In the genomic region with DNA sequence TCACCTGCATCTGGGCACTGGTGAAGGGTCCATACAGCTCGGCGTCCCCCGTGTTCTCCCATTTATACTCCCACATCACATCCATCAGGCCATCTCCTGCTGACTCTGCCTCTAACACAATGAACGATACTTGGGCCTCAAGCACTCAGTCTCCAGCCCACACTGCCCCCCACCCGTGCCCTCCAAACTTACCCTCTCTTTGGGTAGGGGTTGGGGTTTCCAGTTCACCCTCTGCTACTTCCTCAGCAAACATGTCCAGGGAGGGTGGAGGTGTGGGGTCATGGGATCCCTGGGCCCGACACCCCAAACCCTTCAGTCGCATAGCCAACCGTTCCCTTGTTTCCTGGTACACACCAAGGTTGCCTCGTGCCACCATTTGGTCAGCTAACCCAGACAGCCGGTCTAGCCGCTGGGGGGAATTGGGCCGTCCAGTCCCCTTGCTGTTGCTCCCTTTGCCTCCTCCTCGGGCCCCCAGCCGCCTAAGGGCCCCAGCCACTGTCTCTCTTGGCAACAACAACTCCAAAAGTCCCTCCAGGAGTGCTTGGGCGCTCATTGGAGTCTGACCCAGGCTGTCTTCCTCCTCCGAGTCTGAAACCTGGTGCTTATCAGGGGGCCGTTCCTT, we compare ENCODE assay signal across 7 mouse cellular contexts. TPM values are rescaled to one million over a fixed set of nuclear protein-coding genes. Genes with fewer than 3 reads are reported as not detected.
A peak's percentile ranks its signal among the peaks of the same experiment; 100 is the strongest.
DNase-seq lines count a peak whose midpoint lies in the region; ATAC-seq and TF ChIP-seq lines count a peak whose summit lies in the region.

No protein-coding gene starts in this region.

- peak overlapping the region; percentile 86 for H3K4me2 ChIP-seq in intestine, embryonic 15.5 days (replicated peaks)
- H3K4me2 ChIP-seq in midbrain, postnatal 0 days (ENCODE audit: low read depth, low read length, poor library complexity, severe bottlenecking), result peak overlapping the region; percentile 75

- H3K4me3 ChIP-seq in layer of hippocampus, adult 2 months, result peak overlapping the region; percentile 74; the same call in 1 of the 2 replicates
- H3K4me3 ChIP-seq in embryonic fibroblast, embryonic 13.5 days (ENCODE audit: insufficient read depth, low read length), result peak overlapping the region; percentile 86
- peak overlapping the region; percentile 82 for H3K4me3 ChIP-seq in intestine, embryonic 15.5 days (replicated peaks)
- no peak overlapping the region for H3K4me3 ChIP-seq in midbrain, postnatal 0 days (ENCODE audit: low read depth, low read length)

- TF ChIP-seq CTCF in layer of hippocampus, adult 2 months (conservative IDR thresholded peaks at IDR 0.05), result no peak
- TF ChIP-seq CTCF in embryonic fibroblast, embryonic 13.5 days (IDR thresholded peaks at IDR 0.05; ENCODE audit: borderline replicate concordance, insufficient read depth, low read length), result no peak
- TF ChIP-seq CTCF in midbrain, postnatal 0 days (IDR thresholded peaks at IDR 0.05), result no peak

- no peak for DNase-seq in layer of hippocampus, adult 2 months (ENCODE audit: low spot score in 2 of 2)
- DNase-seq in layer of hippocampus, postnatal 10 days (ENCODE audit: low spot score in 2 of 2), result no peak
- no peak for DNase-seq in midbrain, postnatal 0 days (ENCODE audit: low spot score)
- DNase-seq in spleen, adult 18-20 months, result no peak
- DNase-seq in adrenal gland, postnatal 10 days, result no peak

- H3K4me1 ChIP-seq in embryonic fibroblast, embryonic 13.5 days (ENCODE audit: control insufficient read depth, insufficient read depth, low read length), result no peaks in the 10 kb centered on the region
- peaks cover 20% of the 10 kb centered on the region for H3K4me1 ChIP-seq in intestine, embryonic 15.5 days (replicated peaks)
- peaks cover 7% of the 10 kb centered on the region for H3K4me1 ChIP-seq in midbrain, postnatal 0 days (ENCODE audit: insufficient read depth, low read length)

- no peaks in the 10 kb centered on the region for H3K27me3 ChIP-seq in intestine, embryonic 15.5 days (replicated peaks)
- H3K27me3 ChIP-seq in midbrain, postnatal 0 days (ENCODE audit: insufficient read depth, low read length), result no peaks in the 10 kb centered on the region

- no peak for TF ChIP-seq POLR2A in embryonic fibroblast, embryonic 13.5 days (IDR thresholded peaks at IDR 0.05; ENCODE audit: low read depth, low read length)

- H3K36me3 ChIP-seq in intestine, embryonic 15.5 days, result peaks cover 26% of the 10 kb centered on the region
- peaks cover 35% of the 10 kb centered on the region for H3K36me3 ChIP-seq in midbrain, postnatal 0 days (ENCODE audit: insufficient read depth, low read length)

- no peak overlapping the region for H3K9ac ChIP-seq in intestine, embryonic 15.5 days
- no peak overlapping the region for H3K9ac ChIP-seq in midbrain, postnatal 0 days (replicated peaks; ENCODE audit: low read length, poor library complexity, severe bottlenecking)

- 91% methylated on average over 17 of the region's 17 CpGs for WGBS in intestine, embryonic 15.5 days
- 95% methylated on average over 17 of the region's 17 CpGs for WGBS in midbrain, postnatal 0 days

- ATAC-seq in intestine, embryonic 15.5 days, result no peak
- no peak for ATAC-seq in midbrain, postnatal 0 days (ENCODE audit: low FRiP score)

- no peaks in the 10 kb centered on the region for H3K9me3 ChIP-seq in intestine, embryonic 15.5 days
- H3K9me3 ChIP-seq in midbrain, postnatal 0 days (ENCODE audit: low read length), result no peaks in the 10 kb centered on the region

- H3K27ac ChIP-seq in layer of hippocampus, adult 2 months, result no peak overlapping the region
- no peak overlapping the region for H3K27ac ChIP-seq in embryonic fibroblast, embryonic 13.5 days (ENCODE audit: insufficient read depth, low read length)
- no peak overlapping the region for H3K27ac ChIP-seq in intestine, embryonic 15.5 days
- no peak overlapping the region for H3K27ac ChIP-seq in midbrain, postnatal 0 days (ENCODE audit: low read depth, low read length)

RNA-seq across cellular contexts. Expression of gene Cd2bp2, which starts 1.7 kb away (rescaled TPM):
- total RNA-seq in layer of hippocampus, adult 2 months (2021), result 10 to 100 TPM; 88.4 to 97.0 TPM
- total RNA-seq in layer of hippocampus, postnatal 10 days (2021), result 10 to 100 TPM; 70.5 to 75.5 TPM
- 66.3 and 74.3 TPM in 2 replicates for polyA plus RNA-seq in embryonic fibroblast, embryonic 13.5 days (2011; ENCODE audit: insufficient read length, low read depth, missing spikeins)
- 43.4 and 46.7 TPM in 2 replicates for polyA plus RNA-seq in intestine, embryonic 15.5 days (2015; fragmentation: Nextera tagmentation; extraction: Ambion mirVana)
- total RNA-seq in midbrain, postnatal 0 days (2014; rRNA removed), result 85.7 and 103 TPM in 2 replicates
- polyA plus RNA-seq in midbrain, postnatal 0 days (2015; fragmentation: Nextera tagmentation; extraction: Ambion mirVana), result 62.6 and 64.8 TPM in 2 replicates
- total RNA-seq in adrenal gland, postnatal 10 days (2021), result 10 to 100 TPM; 50.9 to 54.9 TPM

RNA-seq across cellular contexts. Expression of gene Tbc1d10b, which starts 14.1 kb away (rescaled TPM):
- 100 to 1,000 TPM; 102 to 120 TPM for total RNA-seq in layer of hippocampus, adult 2 months (2021)
- total RNA-seq in layer of hippocampus, postnatal 10 days (2021), result 10 to 100 TPM; 84.6 to 95.4 TPM
- 37.0 and 37.5 TPM in 2 replicates for polyA plus RNA-seq in embryonic fibroblast, embryonic 13.5 days (2011; ENCODE audit: insufficient read length, low read depth, missing spikeins)
- 23.2 and 23.6 TPM in 2 replicates for polyA plus RNA-seq in intestine, embryonic 15.5 days (2015; fragmentation: Nextera tagmentation; extraction: Ambion mirVana)
- total RNA-seq in midbrain, postnatal 0 days (2014; rRNA removed), result 70.2 and 72.3 TPM in 2 replicates
- 24.5 and 28.7 TPM in 2 replicates for polyA plus RNA-seq in midbrain, postnatal 0 days (2015; fragmentation: Nextera tagmentation; extraction: Ambion mirVana)
- total RNA-seq in adrenal gland, postnatal 10 days (2021), result 10 to 100 TPM; 39.0 to 40.5 TPM

RNA-seq across cellular contexts. Expression of gene Mylpf, which starts 14.6 kb away (rescaled TPM):
- 1 to 10 TPM; 1.3 to 1.9 TPM for total RNA-seq in layer of hippocampus, adult 2 months (2021)
- total RNA-seq in layer of hippocampus, postnatal 10 days (2021), result 1 to 10 TPM; 1.3 to 3.3 TPM
- polyA plus RNA-seq in embryonic fibroblast, embryonic 13.5 days (2011; ENCODE audit: insufficient read length, low read depth, missing spikeins), result 1.4 and 1.7 TPM in 2 replicates
- 15.4 and 21.1 TPM in 2 replicates for polyA plus RNA-seq in intestine, embryonic 15.5 days (2015; fragmentation: Nextera tagmentation; extraction: Ambion mirVana)
- total RNA-seq in midbrain, postnatal 0 days (2014; rRNA removed), result 0.90 and 1.4 TPM in 2 replicates
- polyA plus RNA-seq in midbrain, postnatal 0 days (2015; fragmentation: Nextera tagmentation; extraction: Ambion mirVana), result 1.5 and 2.2 TPM in 2 replicates
- 1,000 to 10,000 TPM in 1 of 2 experiments, 100 to 1,000 TPM in 1; 678 to 2,339 TPM for total RNA-seq in adrenal gland, postnatal 10 days (2021)

RNA-seq across cellular contexts. Expression of gene Zfp553, which starts 38.7 kb away (rescaled TPM):
- 10 to 100 TPM; 18.6 to 21.7 TPM for total RNA-seq in layer of hippocampus, adult 2 months (2021)
- 10 to 100 TPM; 19.3 to 19.6 TPM for total RNA-seq in layer of hippocampus, postnatal 10 days (2021)
- polyA plus RNA-seq in embryonic fibroblast, embryonic 13.5 days (2011; ENCODE audit: insufficient read length, low read depth, missing spikeins), result 11.0 and 12.4 TPM in 2 replicates
- polyA plus RNA-seq in intestine, embryonic 15.5 days (2015; fragmentation: Nextera tagmentation; extraction: Ambion mirVana), result 24.7 and 27.5 TPM in 2 replicates
- total RNA-seq in midbrain, postnatal 0 days (2014; rRNA removed), result 37.4 and 39.6 TPM in 2 replicates
- 32.3 TPM in 2 replicates for polyA plus RNA-seq in midbrain, postnatal 0 days (2015; fragmentation: Nextera tagmentation; extraction: Ambion mirVana)
- 10 to 100 TPM in 1 of 2 experiments, 1 to 10 TPM in 1; 9.2 to 13.4 TPM for total RNA-seq in adrenal gland, postnatal 10 days (2021)

RNA-seq across cellular contexts. Expression of gene Sept1, which starts 38.8 kb away (rescaled TPM):
- total RNA-seq in layer of hippocampus, adult 2 months (2021), result 1 to 10 TPM; 5.0 to 6.3 TPM
- total RNA-seq in layer of hippocampus, postnatal 10 days (2021), result 1 to 10 TPM; 5.5 to 5.9 TPM
- 3.9 and 4.2 TPM in 2 replicates for polyA plus RNA-seq in embryonic fibroblast, embryonic 13.5 days (2011; ENCODE audit: insufficient read length, low read depth, missing spikeins)
- polyA plus RNA-seq in intestine, embryonic 15.5 days (2015; fragmentation: Nextera tagmentation; extraction: Ambion mirVana), result 13.8 and 16.0 TPM in 2 replicates
- 0.22 and 3.7 TPM in 2 replicates for total RNA-seq in midbrain, postnatal 0 days (2014; rRNA removed)
- 4.2 and 5.3 TPM in 2 replicates for polyA plus RNA-seq in midbrain, postnatal 0 days (2015; fragmentation: Nextera tagmentation; extraction: Ambion mirVana)
- 10 to 100 TPM; 17.6 to 17.8 TPM for total RNA-seq in adrenal gland, postnatal 10 days (2021)

Comparison
In these comparisons a context has a peak if more than half of its experiments do, and no peak if none do; other contexts are left out.
1. RNA of gene Mylpf, which starts 14.6 kb away (total RNA-seq): 678 to 2,339 TPM in adrenal gland, postnatal 10 days; 1.3 to 3.3 TPM in layer of hippocampus, postnatal 10 days, 1.3 to 1.9 TPM in layer of hippocampus, adult 2 months and 0.90 to 1.4 TPM in midbrain, postnatal 0 days; every median in the first group is over 100 times any median in the second.